Mouse (Mus musculus) liver, postnatal 0 days (tissue): ENCODE data around the gene Ddhd1. TPM values are rescaled to one million over a fixed set of nuclear protein-coding genes. Genes with fewer than 3 reads are reported as not detected.
A peak's percentile ranks its signal among the peaks of the same experiment; 100 is the strongest.

Experiments
- ATAC-seq: fragments of 200-750 bp; cut with Nextera tagmentation; 2 replicates; pipeline ENCODE4 v1.8.0; 2017; ENCODE audit warnings: mild to moderate bottlenecking, moderate library complexity
- DNase-seq: peaks from one replicate; pipeline ENCODE4 v3.0.0-alpha.2; 2016
- H3K27ac ChIP-seq: fragments of 300-500 bp; sonication (generic); 2 replicates; pipeline ENCODE4 v1.5.1; 2014; ENCODE audit warnings: antibody characterized with exemption, moderate library complexity, mild to moderate bottlenecking, low read depth
- H3K27me3 ChIP-seq: fragments of 300-500 bp; sonication (generic); 2 replicates; pipeline ENCODE4 v1.6.1; 2014; ENCODE audit warnings: low read length, control low read depth, mixed read lengths; ENCODE audit not compliant: insufficient read depth
- H3K36me3 ChIP-seq: fragments of 300-500 bp; sonication (generic); replicated peaks from 2 replicates; pipeline ENCODE4 v1.6.1; 2014; ENCODE audit warnings: mild to moderate bottlenecking, control low read depth, low read length, moderate library complexity, mixed read lengths; ENCODE audit not compliant: insufficient read depth
- H3K4me1 ChIP-seq: fragments of 300-500 bp; sonication (generic); 2 replicates; pipeline ENCODE4 v1.6.1; 2014; ENCODE audit warnings: antibody characterized with exemption, mild to moderate bottlenecking, control low read depth; ENCODE audit not compliant: insufficient read depth
- H3K4me2 ChIP-seq: fragments of 300-500 bp; sonication (generic); 2 replicates; pipeline ENCODE4 v1.6.1; 2014; ENCODE audit warnings: low read depth, mild to moderate bottlenecking, low read length, moderate library complexity, mixed read lengths
- H3K4me3 ChIP-seq: fragments of 300-500 bp; sonication (generic); 2 replicates; pipeline ENCODE4 v1.5.1; 2014; ENCODE audit warnings: low read depth, low read length
- H3K9ac ChIP-seq: fragments of 300-500 bp; sonication (generic); replicated peaks from 2 replicates; pipeline ENCODE4 v1.6.1; 2014; ENCODE audit warnings: mild to moderate bottlenecking, moderate library complexity
- H3K9me3 ChIP-seq: fragments of 300-500 bp; sonication (generic); 2 replicates; pipeline ENCODE4 v1.6.1; 2016; ENCODE audit warnings: mild to moderate bottlenecking, control low read depth, low read length, mixed read lengths
- CTCF ChIP-seq: sonication (generic); IDR thresholded peaks from 2 replicates; pipeline ENCODE4 v1.5.1; 2016; ENCODE audit warnings: antibody characterized with exemption, low read depth
- EP300 ChIP-seq: IDR thresholded peaks from 2 replicates; pipeline ENCODE4 v1.6.1; 2016; ENCODE audit warnings: antibody characterized with exemption, low read depth, mild to moderate bottlenecking
- WGBS: fragments of 180-500 bp; shearing (Covaris S2); extraction: QIAGEN DNeasy Blood & Tissue Kit; methylation state at CpG from one replicate; pipeline ENCODE4 v1.1.7; 2014; ENCODE audit not compliant: insufficient replicate concordance; 5-methylcytosine and 5-hydroxymethylcytosine counted together
- microRNA-seq: library from miRNA; unstranded; fragments of <30 nt; microRNA quantifications from one replicate; pipeline ENCODE4, GENCODE M21; 2016
- polyA plus RNA-seq: library from polyadenylated mRNA; unstranded; fragments of >200 nt; fragmentation: Nextera tagmentation; extraction: Ambion mirVana; gene quantifications from 2 replicates; pipeline ENCODE4 v1.2.1, GENCODE M21; 2015

Gene Ddhd1
- polyA plus RNA-seq, 1 experiment from 2014 or later, result 3.7 TPM

GRCm38 (mm10) chr14:45539659-45540468 lies 118.1 kb downstream of the Ddhd1 start:
- Histone ChIP-seq H3K9ac (no peak overlapping the region), H3K27me3 (no peaks in the 10 kb centered on the region), H3K4me2 (no peak overlapping the region), H3K27ac (peak overlapping the region; percentile 64), H3K4me1 (peaks cover 4% of the 10 kb centered on the region), H3K36me3 (no peaks in the 10 kb centered on the region), H3K9me3 (no peaks in the 10 kb centered on the region), H3K4me3 (no peak overlapping the region)
- 36% methylated on average over 12 of the region's 12 CpGs for WGBS
- DNase-seq (peak; percentile 73), ATAC-seq (peak; percentile 70)
- TF ChIP-seq EP300 (peak; percentile 43), CTCF (peak; percentile 83)

Small RNAs within 50 kb of the gene (microRNA-seq; reads per million reads assigned to microRNA genes)
- 2.8 reads per million for gene Mir5131

Other genes starting within 250 kb of the Ddhd1 start
- gene Fermt2, start 128.0 kb downstream of the Ddhd1 start, polyA plus RNA-seq, result 76.8 and 90.8 TPM in 2 replicates